Mouse (Mus musculus): Measurements from ENCODE around the gene Adam11.

Adam11 gene

DNA sequence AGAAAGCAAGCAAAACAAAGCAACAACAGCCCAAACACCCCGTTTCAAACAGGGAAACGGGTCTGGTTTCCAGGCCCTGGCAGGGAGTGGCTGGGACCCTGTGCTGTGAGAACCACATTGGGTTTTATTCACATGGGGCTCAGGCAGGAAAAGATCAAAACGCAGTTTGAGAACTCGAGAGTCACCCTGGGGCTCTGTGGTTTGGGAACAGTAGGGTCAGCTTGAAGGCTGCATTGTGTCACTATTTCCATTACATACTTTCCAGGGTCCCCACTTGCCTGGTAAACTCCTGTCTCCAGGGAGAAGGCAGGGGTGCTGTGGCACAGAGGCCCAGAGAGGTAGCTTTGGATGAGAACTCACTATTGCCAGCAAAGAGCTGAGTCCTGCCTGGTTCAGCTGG, 65.9 kb downstream of the Adam11 start:
- CTCF ChIA-PET, result no interaction called here

Measured in spleen, embryonic (tissue).